Mouse (Mus musculus) hindbrain, embryonic 16.5 days (tissue): ENCODE measurements around the gene Arhgap27. TPM values are rescaled to one million over a fixed set of nuclear protein-coding genes. Genes with fewer than 3 reads are reported as not detected.

Source experiments
- ATAC-seq: fragments of 200-750 bp; cut with Nextera tagmentation; 2 replicates; pipeline ENCODE4 v1.8.0; 2017; ENCODE audit warnings: moderate TSS enrichment, moderate library complexity
- H3K27ac ChIP-seq: fragments of 300-500 bp; sonication (generic); 2 replicates; pipeline ENCODE4 v1.5.1; 2014; ENCODE audit warnings: low read depth, mild to moderate bottlenecking, control low read depth, low read length, moderate library complexity
- H3K27me3 ChIP-seq: fragments of 300-500 bp; sonication (generic); replicated peaks from 2 replicates; pipeline ENCODE4 v1.6.1; 2014; ENCODE audit warnings: low read length; ENCODE audit not compliant: control insufficient read depth, insufficient read depth
- H3K36me3 ChIP-seq: fragments of 300-500 bp; sonication (generic); 2 replicates; pipeline ENCODE4 v1.6.1; 2014; ENCODE audit warnings: mild to moderate bottlenecking, low read length, moderate library complexity, mixed read lengths; ENCODE audit not compliant: control insufficient read depth, insufficient read depth
- H3K4me1 ChIP-seq: fragments of 300-500 bp; sonication (generic); 2 replicates; pipeline ENCODE4 v1.6.1; 2014; ENCODE audit warnings: low read depth, low read length; ENCODE audit not compliant: control insufficient read depth, insufficient read depth
- H3K4me2 ChIP-seq: fragments of 300-500 bp; sonication (generic); 2 replicates; pipeline ENCODE4 v1.6.1; 2014; ENCODE audit warnings: mild to moderate bottlenecking, low read length, control low read depth, moderate library complexity
- H3K4me3 ChIP-seq: fragments of 300-500 bp; sonication (generic); 2 replicates; pipeline ENCODE4 v1.5.1; 2014; ENCODE audit warnings: mild to moderate bottlenecking, low read length, control low read depth, moderate library complexity
- H3K9ac ChIP-seq: fragments of 300-500 bp; sonication (generic); 2 replicates; pipeline ENCODE4 v1.6.1; 2014; ENCODE audit warnings: low read depth, mild to moderate bottlenecking, control low read depth, low read length, moderate library complexity
- H3K9me3 ChIP-seq: fragments of 300-500 bp; sonication (generic); 2 replicates; pipeline ENCODE4 v1.6.1; 2014; ENCODE audit warnings: mild to moderate bottlenecking, low read length, moderate library complexity; ENCODE audit not compliant: control insufficient read depth
- WGBS: fragments of 180-500 bp; shearing (Covaris S2); extraction: QIAGEN DNeasy Blood & Tissue Kit; methylation state at CpG from one replicate; pipeline ENCODE4 v1.1.7; 2014; 5-methylcytosine and 5-hydroxymethylcytosine counted together
- polyA plus RNA-seq: library from polyadenylated mRNA; unstranded; fragments of >200 nt; fragmentation: Nextera tagmentation; extraction: Ambion mirVana; gene quantifications from 2 replicates; pipeline ENCODE4 v1.2.1, GENCODE M21; 2015

Gene Arhgap27
- polyA plus RNA-seq, 1 experiment from 2014 or later = 4.8 TPM

GRCm38 (mm10) chr11:103361396-103362053 lies 2.0 kb downstream of the Arhgap27 start:
- Histone ChIP-seq H3K36me3 (no peaks in the 10 kb centered on the region), H3K27ac (no peak overlapping the region), H3K9ac (no peak overlapping the region), H3K4me3 (peak overlapping the region; percentile 40; the same call in 1 of the 2 replicates), H3K27me3 (peaks cover 59% of the 10 kb centered on the region), H3K4me1 (peaks cover 28% of the 10 kb centered on the region), H3K4me2 (peak overlapping the region; percentile 19), H3K9me3 (no peaks in the 10 kb centered on the region)
- WGBS = 5% methylated on average over 25 of the region's 25 CpGs
- ATAC-seq = no peak

- 2% methylated on average over 47 of the region's 48 CpGs for WGBS
- H3K9ac ChIP-seq = peak overlapping the region; percentile 72
- H3K4me2 ChIP-seq = peak overlapping the region; percentile 88
- peak overlapping the region; percentile 53 for H3K4me3 ChIP-seq
- peaks cover 28% of the 10 kb centered on the region for H3K4me1 ChIP-seq
- ATAC-seq = no peak
- H3K36me3 ChIP-seq = no peaks in the 10 kb centered on the region
- no peaks in the 10 kb centered on the region for H3K9me3 ChIP-seq
- H3K27ac ChIP-seq = no peak overlapping the region
- peaks cover 54% of the 10 kb centered on the region for H3K27me3 ChIP-seq
Observed at GRCm38 (mm10) chr11:103360661-103361081, 2.8 kb downstream of the Arhgap27 start.

GRCm38 (mm10) chr11:103359841-103360641 lies 3.5 kb downstream of the Arhgap27 start:
- H3K4me3 ChIP-seq = peak overlapping the region; percentile 53
- H3K4me2 ChIP-seq = peak overlapping the region; percentile 88
- peak; percentile 77 for ATAC-seq
- H3K9me3 ChIP-seq = no peaks in the 10 kb centered on the region
- H3K4me1 ChIP-seq = peaks cover 28% of the 10 kb centered on the region
- no peaks in the 10 kb centered on the region for H3K36me3 ChIP-seq
- no peak overlapping the region for H3K27ac ChIP-seq
- peaks cover 53% of the 10 kb centered on the region for H3K27me3 ChIP-seq
- 2% methylated on average over 57 of the region's 60 CpGs for WGBS
- H3K9ac ChIP-seq = peak overlapping the region; percentile 72

- peak overlapping the region; percentile 37 for H3K4me2 ChIP-seq
- ATAC-seq = 0 out of 2 replicates have a peak, but pooled peaks have one; percentile 45
- peaks cover 47% of the 10 kb centered on the region for H3K27me3 ChIP-seq
- H3K36me3 ChIP-seq = no peaks in the 10 kb centered on the region
- H3K9me3 ChIP-seq = no peaks in the 10 kb centered on the region
- H3K4me3 ChIP-seq = peak overlapping the region; percentile 11; the same call in 1 of the 2 replicates
- peak overlapping the region; percentile 36; the same call in 1 of the 2 replicates for H3K9ac ChIP-seq
- H3K4me1 ChIP-seq = peaks cover 28% of the 10 kb centered on the region
- under 1% methylated on average over 22 of the region's 22 CpGs for WGBS
- no peak overlapping the region for H3K27ac ChIP-seq
Observed at GRCm38 (mm10) chr11:103359122-103359521, 4.4 kb downstream of the Arhgap27 start.

GRCm38 (mm10) chr11:103358316-103358715 lies 5.2 kb downstream of the Arhgap27 start:
- Histone ChIP-seq H3K27ac (no peak overlapping the region), H3K36me3 (no peaks in the 10 kb centered on the region), H3K9me3 (no peaks in the 10 kb centered on the region), H3K9ac (no peak overlapping the region), H3K4me3 (no peak overlapping the region), H3K4me1 (peaks cover 26% of the 10 kb centered on the region), H3K4me2 (no peak overlapping the region), H3K27me3 (peaks cover 44% of the 10 kb centered on the region)
- 58% methylated on average over 4 of the region's 4 CpGs for WGBS
- ATAC-seq = no peak

GRCm38 (mm10) chr11:103357710-103358109 lies 5.8 kb downstream of the Arhgap27 start:
- H3K36me3 ChIP-seq = no peaks in the 10 kb centered on the region
- no peak overlapping the region for H3K4me2 ChIP-seq
- H3K4me1 ChIP-seq = peaks cover 20% of the 10 kb centered on the region
- 92% methylated on average over 10 of the region's 10 CpGs for WGBS
- no peak overlapping the region for H3K9ac ChIP-seq
- peaks cover 38% of the 10 kb centered on the region for H3K27me3 ChIP-seq
- H3K27ac ChIP-seq = no peak overlapping the region
- H3K4me3 ChIP-seq = no peak overlapping the region
- peaks cover 2% of the 10 kb centered on the region; the same call in 1 of the 2 replicates for H3K9me3 ChIP-seq
- ATAC-seq = no peak

- 86% methylated on average over 16 of the region's 16 CpGs for WGBS
- H3K4me1 ChIP-seq = peaks cover 15% of the 10 kb centered on the region; the same call in 1 of the 2 replicates
- H3K4me2 ChIP-seq = no peak overlapping the region
- H3K4me3 ChIP-seq = no peak overlapping the region
- no peaks in the 10 kb centered on the region for H3K36me3 ChIP-seq
- ATAC-seq = no peak
- peaks cover 33% of the 10 kb centered on the region for H3K27me3 ChIP-seq
- no peak overlapping the region for H3K9ac ChIP-seq
- H3K27ac ChIP-seq = no peak overlapping the region
- H3K9me3 ChIP-seq = peaks cover 5% of the 10 kb centered on the region; the same call in 1 of the 2 replicates
Observed at GRCm38 (mm10) chr11:103356938-103357670, 6.4 kb downstream of the Arhgap27 start.

- Histone ChIP-seq H3K9me3 (peaks cover 5% of the 10 kb centered on the region; the same call in 1 of the 2 replicates), H3K27ac (no peak overlapping the region), H3K27me3 (peaks cover 23% of the 10 kb centered on the region), H3K4me3 (no peak overlapping the region), H3K4me1 (peaks cover 10% of the 10 kb centered on the region; the same call in 1 of the 2 replicates), H3K36me3 (no peaks in the 10 kb centered on the region), H3K4me2 (no peak overlapping the region), H3K9ac (no peak overlapping the region)
- ATAC-seq = no peak
- WGBS = 39% methylated on average over 11 of the region's 11 CpGs
Observed at GRCm38 (mm10) chr11:103356032-103356571, 7.4 kb downstream of the Arhgap27 start.
